Mouse (Mus musculus) layer of hippocampus, postnatal 36 days (tissue): ENCODE measurements around the gene Ankrd23. TPM values are rescaled to one million over a fixed set of nuclear protein-coding genes. Genes with fewer than 3 reads are reported as not detected.
A peak's percentile ranks its signal among the peaks of the same experiment; 100 is the strongest.

ENCODE experiments used
- DNase-seq, 2 experiments: peaks; one replicate each; pipeline ENCODE4 v3.0.0; 2022
- microRNA-seq, 2 experiments: library from miRNA; unstranded; fragments of <30 nt; microRNA quantifications; one replicate each; pipeline ENCODE4 v1.2.0; 2021
- total RNA-seq, 2 experiments: library from RNA; stranded (reverse); gene quantifications; 2 replicates each; pipeline ENCODE4 v1.2.3; 2021

Ankrd23 gene
- total RNA-seq, 2 experiments from 2014 or later: 7.9 to 8.5 TPM

GRCm38 (mm10) chr1:36513310-36513709 lies 23.4 kb downstream of the Ankrd23 start:
- DNase-seq: no peak

GRCm38 (mm10) chr1:36512966-36513280 lies 23.8 kb downstream of the Ankrd23 start:
- no peak for DNase-seq

DNA sequence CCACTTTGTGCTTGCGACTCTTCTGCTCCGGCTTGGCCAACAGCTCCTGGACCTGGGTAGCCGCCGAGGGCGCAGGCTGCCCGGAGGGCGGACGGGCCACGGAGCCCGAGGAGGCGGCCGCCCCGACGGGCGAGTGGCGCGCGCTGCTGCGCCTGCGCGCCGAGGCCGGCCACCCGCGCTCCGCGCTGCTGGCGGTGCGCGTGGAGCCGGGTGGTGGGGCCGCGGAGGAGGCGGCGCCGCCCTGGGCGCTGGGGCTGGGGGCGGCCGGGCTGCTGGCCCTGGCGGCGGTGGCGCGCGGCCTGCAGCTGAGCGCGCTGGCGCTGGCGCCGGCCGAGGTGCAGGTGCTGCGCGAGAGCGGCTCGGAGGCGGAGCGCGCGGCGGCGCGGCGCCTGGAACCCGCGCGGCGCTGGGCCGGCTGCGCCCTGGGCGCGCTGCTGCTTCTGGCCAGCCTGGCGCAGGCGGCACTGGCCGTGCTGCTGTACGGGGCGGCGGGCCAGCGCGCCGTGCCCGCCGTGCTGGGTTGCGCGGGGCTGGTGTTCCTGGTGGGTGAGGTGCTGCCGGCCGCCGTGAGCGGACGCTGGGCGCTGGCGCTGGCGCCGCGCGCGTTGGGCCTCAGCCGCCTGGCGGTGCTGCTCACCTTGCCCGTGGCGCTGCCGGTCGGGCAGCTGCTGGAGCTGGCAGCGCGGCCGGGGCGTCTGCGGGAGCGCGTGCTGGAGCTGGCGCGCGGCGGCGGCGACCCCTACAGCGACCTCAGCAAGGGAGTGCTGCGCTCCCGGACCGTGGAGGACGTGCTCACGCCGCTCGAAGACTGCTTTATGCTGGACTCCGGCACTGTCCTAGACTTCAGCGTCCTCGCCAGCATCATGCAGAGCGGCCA lies 24.4 kb downstream of the Ankrd23 start:
- peak; percentile 34 to 60 for DNase-seq

GRCm38 (mm10) chr1:36511289-36512021 lies 25.2 kb downstream of the Ankrd23 start, which contains the start of gene Cnnm3:
Gene Cnnm3 (plus strand): TSS chr1:36511867.
- peak; percentile 99 for DNase-seq

GRCm38 (mm10) chr1:36508238-36508637 lies 28.4 kb downstream of the Ankrd23 start:
- no peak for DNase-seq

DNA sequence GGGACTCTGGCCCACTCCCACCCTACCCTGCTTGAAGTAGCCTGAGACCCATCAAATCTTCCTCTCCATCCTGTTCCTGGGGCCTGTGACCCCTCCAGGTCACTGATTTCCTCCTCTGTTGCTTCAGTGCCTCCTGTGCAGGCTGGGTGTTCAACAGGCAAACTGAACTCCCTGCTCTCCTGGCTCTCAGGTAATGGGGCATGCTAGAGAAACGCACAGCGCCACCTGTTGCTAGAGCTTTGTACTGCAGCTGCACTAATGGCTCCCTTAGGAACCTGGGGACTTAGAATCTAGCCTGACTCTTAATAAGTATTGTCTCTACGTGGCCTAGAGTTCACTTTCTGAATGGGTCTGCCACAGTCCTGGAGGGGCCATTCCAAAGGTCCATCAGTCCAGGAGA lies 35.4 kb downstream of the Ankrd23 start:
- peak; percentile 68 to 70 for DNase-seq

DNA sequence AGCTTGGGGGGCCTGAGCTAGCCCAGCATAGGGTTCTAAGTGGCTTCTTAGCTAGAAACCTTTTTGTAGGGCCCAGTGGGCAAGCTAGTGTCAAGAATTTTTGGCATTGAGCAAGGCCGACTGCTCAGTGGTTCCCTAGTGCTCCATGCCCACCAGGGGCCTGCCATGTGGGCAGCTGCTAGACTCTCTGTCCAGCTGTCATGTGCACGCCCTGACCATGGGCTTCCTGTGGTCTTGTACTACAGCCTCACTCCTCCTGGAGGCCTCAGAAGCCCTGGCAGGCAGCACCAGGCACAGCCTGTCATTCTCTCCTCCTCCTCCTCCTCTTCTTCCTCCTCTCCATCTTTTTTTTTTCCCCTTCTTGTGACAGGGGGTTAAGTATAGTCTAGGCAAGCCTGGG lies 39.4 kb downstream of the Ankrd23 start:
- no peak for DNase-seq

DNA sequence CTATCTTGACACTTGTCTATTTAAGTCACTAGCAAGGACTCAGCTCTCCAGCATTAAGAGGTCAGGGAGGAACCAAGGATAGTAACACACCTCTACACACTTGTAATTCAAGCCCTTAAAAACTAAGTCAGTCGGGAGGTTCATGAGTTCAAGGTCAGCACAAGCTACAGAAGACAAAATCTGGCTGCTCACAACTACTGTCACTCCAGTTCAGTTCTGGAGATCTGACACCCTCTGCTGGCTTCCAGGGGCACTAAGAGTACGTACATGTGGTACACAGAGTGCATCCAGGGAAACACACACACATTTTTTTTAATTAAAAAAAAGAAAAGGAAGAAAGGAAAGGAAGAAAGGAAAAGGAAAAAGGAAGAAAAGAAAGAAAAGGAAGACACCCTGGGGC lies 40.0 kb downstream of the Ankrd23 start:
- no peak for DNase-seq

- DNase-seq: no peak
Measured at GRCm38 (mm10) chr1:36493299-36493698, 43.4 kb downstream of the Ankrd23 start.

- DNase-seq: no peak
Measured at GRCm38 (mm10) chr1:36492416-36493139, 44.1 kb downstream of the Ankrd23 start.

DNA sequence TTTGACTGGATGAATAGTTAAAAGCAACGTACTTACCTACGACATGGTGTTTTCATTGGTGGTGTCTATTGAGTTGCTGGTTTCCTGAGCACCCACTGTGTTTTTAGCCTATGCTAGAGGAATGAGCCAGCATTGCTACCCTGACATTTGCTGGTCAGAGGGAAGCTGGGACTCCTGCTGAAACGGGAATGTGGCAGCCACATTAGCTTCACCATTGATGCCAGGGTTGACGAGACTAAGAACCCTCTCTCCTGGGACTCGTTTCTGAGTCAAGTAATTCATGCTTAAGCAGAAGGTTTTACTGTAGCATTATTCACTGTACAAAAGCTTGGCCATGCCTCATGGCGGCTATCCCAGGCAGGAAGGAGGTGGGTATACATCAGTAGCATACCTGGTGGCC lies 47.0 kb downstream of the Ankrd23 start:
- DNase-seq: no peak

DNA sequence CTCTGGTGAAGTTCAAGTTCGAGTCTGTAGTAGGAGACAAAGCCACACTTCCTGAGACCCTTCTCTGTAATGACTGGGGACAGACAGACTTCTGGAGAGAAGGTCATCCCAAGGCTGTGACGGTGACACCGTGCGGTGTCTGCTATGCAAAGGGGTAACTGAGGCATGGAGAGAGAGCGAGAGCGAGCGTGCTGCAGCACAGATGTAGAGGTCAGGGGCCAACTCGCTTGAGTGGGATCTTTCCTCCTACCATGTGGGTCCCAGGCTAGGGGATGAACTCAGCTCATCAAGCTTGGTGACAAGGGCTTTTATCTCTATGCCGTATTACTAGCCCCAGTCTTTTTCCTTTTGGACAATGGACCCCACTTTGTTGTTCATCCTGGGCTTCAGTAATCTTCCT lies 49.6 kb downstream of the Ankrd23 start:
- DNase-seq: no peak

DNA sequence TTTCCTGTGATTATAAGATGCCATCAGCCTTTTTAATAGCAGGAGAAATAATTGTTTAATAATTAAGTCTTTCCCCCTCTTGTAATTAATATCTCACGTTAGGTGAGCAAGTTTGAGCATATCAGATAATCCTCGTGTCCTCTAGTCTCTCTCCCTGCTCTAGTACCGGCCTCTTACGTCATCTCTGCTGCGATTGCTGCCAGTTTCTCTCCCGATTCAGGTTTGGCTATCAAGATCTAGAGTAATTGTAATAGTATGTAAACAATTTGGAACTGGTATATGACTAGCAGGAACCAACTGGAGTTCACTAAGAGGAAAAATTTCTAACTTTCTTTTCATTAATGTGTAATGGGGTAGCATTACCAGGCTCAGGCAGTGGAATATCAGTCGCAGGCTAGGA lies 51.6 kb downstream of the Ankrd23 start:
- DNase-seq: no peak

- no peak for DNase-seq
Measured at GRCm38 (mm10) chr1:36483825-36484224, 52.9 kb downstream of the Ankrd23 start.

Small RNA genes within 50 kb of the gene (microRNA-seq; reads per million reads assigned to microRNA genes)
- gene Gm47280: 0 reads per million in 2 experiments

Other genes with a start within 250 kb of the Ankrd23 start
- 10 to 100 TPM; 12.6 to 14.9 TPM for gene Arid5a, start 229.2 kb downstream of the Ankrd23 start, total RNA-seq
- 10 to 100 TPM; 70.3 to 74.4 TPM for gene Kansl3, start 167.7 kb downstream of the Ankrd23 start, total RNA-seq
- not detected for gene Fer1l5, start 164.6 kb downstream of the Ankrd23 start, total RNA-seq
- gene Lman2l, start 91.6 kb downstream of the Ankrd23 start, total RNA-seq: 10 to 100 TPM; 77.4 to 78.5 TPM
- 10 to 100 TPM; 15.4 to 17.0 TPM for gene Cnnm4, start 65.3 kb downstream of the Ankrd23 start, total RNA-seq
- 10 to 100 TPM; 29.0 to 39.0 TPM for gene Cnnm3, start 25.0 kb downstream of the Ankrd23 start, total RNA-seq
- gene Gm42417, start 2.5 kb upstream of the Ankrd23 start, total RNA-seq: not detected
- gene Ankrd39, start 10.6 kb upstream of the Ankrd23 start, total RNA-seq: 10 to 100 TPM; 11.9 to 12.6 TPM
- gene Sema4c, start 21.5 kb upstream of the Ankrd23 start, total RNA-seq: 10 to 100 TPM; 11.4 to 11.6 TPM
- gene Fam178b, start 146.3 kb upstream of the Ankrd23 start, total RNA-seq: not detected
- 100 to 1,000 TPM; 648 to 684 TPM for gene Cox5b, start 154.6 kb upstream of the Ankrd23 start, total RNA-seq
- not detected for gene 4933424G06Rik, start 173.3 kb upstream of the Ankrd23 start, total RNA-seq
- gene Actr1b, start 177.5 kb upstream of the Ankrd23 start, total RNA-seq: 100 to 1,000 TPM; 246 to 247 TPM
- gene Zap70, start 224.9 kb upstream of the Ankrd23 start, total RNA-seq: 1 to 10 TPM; 4.0 to 5.0 TPM